Mouse (Mus musculus) heart, adult 2 months (tissue): ENCODE results near the gene Rsad1.

Experiments
- EP300 ChIP-seq: fragments of 200-500 bp; IDR thresholded peaks from 2 replicates; pipeline ENCODE4 v1.6.1; 2011; ENCODE audit warnings: low read depth, low read length, control low read depth; ENCODE audit not compliant: insufficient read depth
- POLR2A ChIP-seq: fragments of 200-500 bp; IDR thresholded peaks from 2 replicates; pipeline ENCODE4 v1.6.1; 2011; ENCODE audit warnings: mild to moderate bottlenecking, low read depth, low read length, control low read depth; ENCODE audit not compliant: insufficient read depth

- TF ChIP-seq POLR2A (no peak), EP300 (no peak)
Measured at GRCm38 (mm10) chr11:94513452-94513851, 35.6 kb downstream of the Rsad1 start.
